Mouse (Mus musculus): Measurements from ENCODE around the gene Gm20388. TPM values are rescaled to one million over a fixed set of nuclear protein-coding genes. Genes with fewer than 3 reads are reported as not detected.
A peak's percentile ranks its signal among the peaks of the same experiment; 100 is the strongest.

Gm20388 gene
- polyA plus RNA-seq, 1 experiment from 2014 or later: 4.4 TPM

- no peak overlapping the region for H3K4me2 ChIP-seq (replicated peaks)
- ATAC-seq: no peak
- no peak overlapping the region for H3K4me3 ChIP-seq (replicated peaks)
- H3K36me3 ChIP-seq: no peaks in the 10 kb centered on the region
- peaks cover 41% of the 10 kb centered on the region for H3K4me1 ChIP-seq (replicated peaks)
- H3K27ac ChIP-seq: no peak overlapping the region
- H3K9me3 ChIP-seq: no peaks in the 10 kb centered on the region
- H3K27me3 ChIP-seq: peaks cover 8% of the 10 kb centered on the region; the same call in 1 of the 2 replicates
- no peak overlapping the region for H3K9ac ChIP-seq (replicated peaks)
- WGBS: 91% methylated on average over 10 of the region's 10 CpGs
Measured at GRCm38 (mm10) chr8:123724752-123725151, 3814.1 kb downstream of the Gm20388 start.

GRCm38 (mm10) chr8:123725261-123725660 is 3814.6 kb downstream of the Gm20388 start:
- no peak for ATAC-seq
- 60% methylated on average over 7 of the region's 7 CpGs for WGBS
- H3K27me3 ChIP-seq: peaks cover 8% of the 10 kb centered on the region; the same call in 1 of the 2 replicates
- no peak overlapping the region for H3K9ac ChIP-seq (replicated peaks)
- no peak overlapping the region for H3K27ac ChIP-seq
- H3K4me3 ChIP-seq (replicated peaks): no peak overlapping the region
- H3K36me3 ChIP-seq: no peaks in the 10 kb centered on the region
- peaks cover 41% of the 10 kb centered on the region for H3K4me1 ChIP-seq (replicated peaks)
- no peak overlapping the region for H3K4me2 ChIP-seq (replicated peaks)
- H3K9me3 ChIP-seq: no peaks in the 10 kb centered on the region

GRCm38 (mm10) chr8:123726759-123727158 is 3816.1 kb downstream of the Gm20388 start:
- no peak overlapping the region for H3K4me2 ChIP-seq (replicated peaks)
- no peak overlapping the region for H3K9ac ChIP-seq (replicated peaks)
- no peaks in the 10 kb centered on the region for H3K36me3 ChIP-seq
- 82% methylated on average over 6 of the region's 6 CpGs for WGBS
- no peak overlapping the region for H3K4me3 ChIP-seq (replicated peaks)
- H3K27ac ChIP-seq: no peak overlapping the region
- no peaks in the 10 kb centered on the region for H3K9me3 ChIP-seq
- H3K27me3 ChIP-seq: peaks cover 11% of the 10 kb centered on the region
- ATAC-seq: no peak
- peaks cover 39% of the 10 kb centered on the region for H3K4me1 ChIP-seq (replicated peaks)

- H3K9me3 ChIP-seq: no peaks in the 10 kb centered on the region
- WGBS: 10% methylated on average over 20 of the region's 20 CpGs
- peak overlapping the region; percentile 52 for H3K9ac ChIP-seq (replicated peaks)
- peak overlapping the region; percentile 26 for H3K4me2 ChIP-seq (replicated peaks)
- H3K4me3 ChIP-seq (replicated peaks): no peak overlapping the region
- peaks cover 11% of the 10 kb centered on the region for H3K27me3 ChIP-seq
- no peaks in the 10 kb centered on the region for H3K36me3 ChIP-seq
- H3K4me1 ChIP-seq (replicated peaks): peaks cover 43% of the 10 kb centered on the region
- peak; percentile 83 for ATAC-seq
- H3K27ac ChIP-seq: peak overlapping the region; percentile 55
Measured at GRCm38 (mm10) chr8:123729055-123729785, 3818.6 kb downstream of the Gm20388 start.

GRCm38 (mm10) chr8:123729786-123730411 is 3819.3 kb downstream of the Gm20388 start:
- no peaks in the 10 kb centered on the region for H3K9me3 ChIP-seq
- peak overlapping the region; percentile 26 for H3K4me2 ChIP-seq (replicated peaks)
- peak overlapping the region; percentile 55 for H3K27ac ChIP-seq
- peaks cover 11% of the 10 kb centered on the region for H3K27me3 ChIP-seq
- H3K4me1 ChIP-seq (replicated peaks): peaks cover 43% of the 10 kb centered on the region
- H3K4me3 ChIP-seq (replicated peaks): no peak overlapping the region
- ATAC-seq: peak; percentile 3; the same call in 1 of the 2 replicates
- H3K36me3 ChIP-seq: no peaks in the 10 kb centered on the region
- H3K9ac ChIP-seq (replicated peaks): no peak overlapping the region
- 54% methylated on average over 13 of the region's 13 CpGs for WGBS

GRCm38 (mm10) chr8:123732332-123732731 is 3821.7 kb downstream of the Gm20388 start:
- WGBS: 40% methylated on average over 4 of the region's 4 CpGs
- no peak overlapping the region for H3K9ac ChIP-seq (replicated peaks)
- peaks cover 10% of the 10 kb centered on the region for H3K27me3 ChIP-seq

GRCm38 (mm10) chr8:123734486-123734885 is 3823.8 kb downstream of the Gm20388 start:
- no peaks in the 10 kb centered on the region for H3K9me3 ChIP-seq
- no peak overlapping the region for H3K9ac ChIP-seq (replicated peaks)
- no peak overlapping the region for H3K4me3 ChIP-seq (replicated peaks)
- no peaks in the 10 kb centered on the region for H3K36me3 ChIP-seq
- no peak for ATAC-seq
- H3K27ac ChIP-seq: no peak overlapping the region
- peaks cover 20% of the 10 kb centered on the region for H3K4me1 ChIP-seq (replicated peaks)
- peaks cover 5% of the 10 kb centered on the region for H3K27me3 ChIP-seq
- WGBS: 86% methylated on average over 8 of the region's 8 CpGs
- no peak overlapping the region for H3K4me2 ChIP-seq (replicated peaks)

More at GRCm38 (mm10) chr8:123732332-123732731, 3821.7 kb downstream of the Gm20388 start:
- H3K27ac ChIP-seq: no peak overlapping the region
- no peak overlapping the region for H3K4me3 ChIP-seq (replicated peaks)
- no peaks in the 10 kb centered on the region for H3K36me3 ChIP-seq
- no peak overlapping the region for H3K4me2 ChIP-seq (replicated peaks)
- no peak for ATAC-seq
- no peaks in the 10 kb centered on the region for H3K9me3 ChIP-seq
- peaks cover 31% of the 10 kb centered on the region for H3K4me1 ChIP-seq (replicated peaks)

- Histone ChIP-seq H3K9ac (replicated peaks) (no peak overlapping the region), H3K27ac (no peak overlapping the region), H3K4me3 (replicated peaks) (no peak overlapping the region), H3K27me3 (no peaks in the 10 kb centered on the region), H3K36me3 (no peaks in the 10 kb centered on the region), H3K9me3 (no peaks in the 10 kb centered on the region), H3K4me2 (replicated peaks) (no peak overlapping the region), H3K4me1 (replicated peaks) (peaks cover 21% of the 10 kb centered on the region)
- 83% methylated on average over 9 of the region's 9 CpGs for WGBS
- no peak for ATAC-seq
Measured at GRCm38 (mm10) chr8:123736974-123737373, 3826.3 kb downstream of the Gm20388 start.

- no peak overlapping the region for H3K4me3 ChIP-seq (replicated peaks)
- WGBS: 75% methylated on average over 4 of the region's 4 CpGs
- H3K9ac ChIP-seq (replicated peaks): no peak overlapping the region
- H3K27me3 ChIP-seq: no peaks in the 10 kb centered on the region
- peaks cover 17% of the 10 kb centered on the region for H3K4me1 ChIP-seq (replicated peaks)
- no peaks in the 10 kb centered on the region for H3K36me3 ChIP-seq
- no peak overlapping the region for H3K27ac ChIP-seq
- no peak overlapping the region for H3K4me2 ChIP-seq (replicated peaks)
- H3K9me3 ChIP-seq: no peaks in the 10 kb centered on the region
- no peak for ATAC-seq
Measured at GRCm38 (mm10) chr8:123740263-123740662, 3829.6 kb downstream of the Gm20388 start.

GRCm38 (mm10) chr8:123741232-123741631 is 3830.6 kb downstream of the Gm20388 start:
- H3K4me3 ChIP-seq (replicated peaks): no peak overlapping the region
- 43% methylated on average over 9 of the region's 9 CpGs for WGBS
- H3K4me2 ChIP-seq (replicated peaks): no peak overlapping the region
- H3K27me3 ChIP-seq: no peaks in the 10 kb centered on the region
- H3K9me3 ChIP-seq: no peaks in the 10 kb centered on the region
- no peaks in the 10 kb centered on the region for H3K36me3 ChIP-seq
- peaks cover 17% of the 10 kb centered on the region for H3K4me1 ChIP-seq (replicated peaks)
- ATAC-seq: peak; percentile 76
- 0 out of 2 replicates have a peak overlapping the region, but pooled peaks have one; percentile 14 for H3K9ac ChIP-seq (replicated peaks)
- H3K27ac ChIP-seq: peak overlapping the region; percentile 51

- WGBS: 90% methylated on average over 4 of the region's 4 CpGs
- no peak overlapping the region for H3K4me2 ChIP-seq (replicated peaks)
- H3K36me3 ChIP-seq: no peaks in the 10 kb centered on the region
- peaks cover 3% of the 10 kb centered on the region; the same call in 1 of the 2 replicates for H3K4me1 ChIP-seq (replicated peaks)
- ATAC-seq: no peak
- no peak overlapping the region for H3K27ac ChIP-seq
- no peaks in the 10 kb centered on the region for H3K27me3 ChIP-seq
- H3K4me3 ChIP-seq (replicated peaks): no peak overlapping the region
- no peaks in the 10 kb centered on the region for H3K9me3 ChIP-seq
- H3K9ac ChIP-seq (replicated peaks): no peak overlapping the region
Measured at GRCm38 (mm10) chr8:123746488-123746887, 3835.8 kb downstream of the Gm20388 start.

- H3K27me3 ChIP-seq: no peaks in the 10 kb centered on the region
- no peak overlapping the region for H3K27ac ChIP-seq
- H3K4me1 ChIP-seq (replicated peaks): peaks cover 2% of the 10 kb centered on the region
- H3K4me2 ChIP-seq (replicated peaks): no peak overlapping the region
- no peaks in the 10 kb centered on the region for H3K36me3 ChIP-seq
- no peaks in the 10 kb centered on the region for H3K9me3 ChIP-seq
- no peak for ATAC-seq
- WGBS: 57% methylated on average over 5 of the region's 5 CpGs
- no peak overlapping the region for H3K9ac ChIP-seq (replicated peaks)
- H3K4me3 ChIP-seq (replicated peaks): no peak overlapping the region
Measured at GRCm38 (mm10) chr8:123747772-123748171, 3837.1 kb downstream of the Gm20388 start.

All from midbrain, embryonic 13.5 days (tissue).